Mouse (Mus musculus) embryonic fibroblast, embryonic 13.5 days (primary cell): ENCODE measurements at regions not wholly inside any gene's neighbourhood (a gene's known extent, or its start where the extent isn't known, plus 50 kb on each side); places are given as distances from the start of the nearest gene placed in this dataset.

Source experiments
- CTCF ChIP-seq: IDR thresholded peaks from 2 replicates; pipeline ENCODE4 v1.5.1; 2011; ENCODE audit warnings: mild to moderate bottlenecking, control low read depth, low read length, moderate library complexity, borderline replicate concordance; ENCODE audit not compliant: insufficient read depth
- POLR2A ChIP-seq: IDR thresholded peaks from 2 replicates; pipeline ENCODE4 v1.6.1; 2011; ENCODE audit warnings: low read depth, mild to moderate bottlenecking, control low read depth, low read length, moderate library complexity

DNA sequence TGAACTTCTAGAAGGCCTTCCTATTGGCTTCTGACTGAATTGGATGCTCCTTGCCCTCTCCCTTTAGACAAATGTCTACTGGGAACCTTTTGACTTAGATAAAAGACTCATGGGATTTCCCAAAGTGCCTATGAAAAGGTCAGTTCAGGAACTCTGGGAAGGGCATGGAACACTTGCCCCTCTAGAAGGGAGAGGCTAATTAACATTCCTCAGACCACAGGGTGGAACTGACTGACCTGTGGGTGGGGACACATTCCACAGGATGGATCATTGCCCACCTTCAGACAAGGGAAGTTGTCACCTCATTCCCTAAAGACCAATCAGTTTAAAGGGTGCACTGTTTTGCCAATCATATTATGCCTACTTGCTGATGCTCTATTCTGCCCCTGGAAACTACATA is 416.6 kb upstream of the Sox11 start:
- TF ChIP-seq CTCF (no peak), POLR2A (no peak)
